Mouse (Mus musculus): ENCODE data around the gene Ankdd1b.

- TF ChIP-seq CTCF (conservative IDR thresholded peaks at IDR 0.05; ENCODE audit: low read length) (no peak), NANOG (IDR thresholded peaks at IDR 0.05; ENCODE audit: borderline replicate concordance, low read length) (no peak), POU5F1 (IDR thresholded peaks at IDR 0.05; ENCODE audit: borderline replicate concordance, low read length) (no peak)
These were observed 81.7 kb downstream of the Ankdd1b start for GRCm38 (mm10) chr13:96389301-96389700.
